Mouse (Mus musculus) right cerebral cortex, postnatal 36 days (tissue): ENCODE measurements around the gene Gm11060.

Source experiments
- DNase-seq, 2 experiments: peaks; one replicate each; pipeline ENCODE4 v3.0.0; 2022; ENCODE audit warnings: low spot score in 2 of 2, mixed read lengths in 1 of 2

The Gm11060 gene

GRCm38 (mm10) chr2:105091718-105092117 is at the start of gene Gm11060:
Gene Gm11060 (plus strand): TSS chr2:105092018.
- DNase-seq, result no peak

- DNase-seq, result no peak
Observed at GRCm38 (mm10) chr2:105043152-105043551, 48.7 kb upstream of the Gm11060 start.

DNA sequence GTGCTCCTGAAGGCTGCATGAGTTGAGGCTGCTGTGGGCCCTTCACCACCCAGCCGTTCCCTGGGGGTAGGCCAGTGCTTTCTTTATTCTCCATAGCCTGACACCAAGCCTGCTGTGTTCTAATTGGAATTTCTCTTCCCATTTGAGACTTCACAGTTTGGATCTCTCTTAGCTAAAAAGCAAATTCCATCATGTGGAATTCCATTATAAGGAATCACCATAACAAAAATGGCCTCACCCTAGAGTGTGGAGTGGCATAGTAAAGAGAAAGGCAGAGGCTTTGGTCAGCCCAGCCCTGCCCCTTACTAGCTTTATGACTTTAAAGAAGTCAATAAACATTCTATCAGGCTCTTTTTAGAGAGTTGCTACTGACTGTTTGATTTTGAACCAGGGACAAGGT is 43.5 kb upstream of the Gm11060 start:
- no peak for DNase-seq

DNA sequence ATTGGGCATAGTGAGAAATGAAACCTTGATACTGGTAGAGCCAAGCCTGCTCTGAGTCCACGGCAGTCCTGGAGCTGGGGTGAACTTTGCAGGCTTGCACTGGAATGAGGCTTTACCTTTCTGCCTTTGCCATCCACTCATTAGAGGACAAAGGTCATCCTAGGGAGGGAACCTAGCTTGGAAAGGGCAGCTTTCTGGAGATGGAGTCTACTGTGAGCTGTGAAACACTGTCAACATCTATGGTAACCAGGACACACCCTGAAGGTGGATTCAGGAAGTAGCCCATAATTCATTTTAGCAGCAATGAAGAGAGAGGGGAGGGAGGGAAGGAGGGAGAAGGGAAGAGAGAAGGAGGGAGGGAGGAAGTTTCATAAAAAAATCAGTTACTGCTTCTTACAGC is 36.3 kb upstream of the Gm11060 start:
- DNase-seq, result no peak

DNA sequence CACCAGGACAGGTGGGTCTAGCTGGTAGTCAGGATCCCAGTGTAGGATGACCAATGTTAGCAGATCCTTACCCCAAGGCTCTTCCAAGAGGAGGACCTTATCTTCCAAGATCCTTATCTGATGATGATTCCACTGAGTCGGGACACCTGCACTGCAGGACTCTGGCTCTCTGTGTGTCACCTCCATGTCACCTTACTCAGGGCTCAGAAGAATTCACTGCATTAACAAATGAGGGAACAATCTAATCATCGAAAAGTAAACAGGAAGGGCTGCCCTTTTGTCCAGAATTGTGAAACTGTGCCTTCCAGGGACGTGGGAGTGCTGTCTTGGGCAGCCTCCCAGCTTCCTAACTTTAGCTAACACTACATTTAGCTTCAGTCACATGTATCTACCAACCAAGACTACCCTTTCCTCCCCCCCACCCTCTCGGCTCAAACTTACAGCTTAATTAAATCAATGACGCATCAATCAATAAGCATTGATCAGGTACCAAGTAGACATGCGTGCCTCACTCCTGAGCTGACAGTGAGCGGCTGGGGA is 33.2 kb upstream of the Gm11060 start:
- DNase-seq, result peak; percentile 3 to 10

- DNase-seq, result no peak
Observed at GRCm38 (mm10) chr2:105062741-105063372, 29.0 kb upstream of the Gm11060 start.

GRCm38 (mm10) chr2:105072496-105072895 is 19.3 kb upstream of the Gm11060 start:
- DNase-seq, result no peak

- no peak for DNase-seq
Observed at GRCm38 (mm10) chr2:105074196-105074595, 17.6 kb upstream of the Gm11060 start.

GRCm38 (mm10) chr2:105075809-105076208 is 16.0 kb upstream of the Gm11060 start:
- no peak for DNase-seq

DNA sequence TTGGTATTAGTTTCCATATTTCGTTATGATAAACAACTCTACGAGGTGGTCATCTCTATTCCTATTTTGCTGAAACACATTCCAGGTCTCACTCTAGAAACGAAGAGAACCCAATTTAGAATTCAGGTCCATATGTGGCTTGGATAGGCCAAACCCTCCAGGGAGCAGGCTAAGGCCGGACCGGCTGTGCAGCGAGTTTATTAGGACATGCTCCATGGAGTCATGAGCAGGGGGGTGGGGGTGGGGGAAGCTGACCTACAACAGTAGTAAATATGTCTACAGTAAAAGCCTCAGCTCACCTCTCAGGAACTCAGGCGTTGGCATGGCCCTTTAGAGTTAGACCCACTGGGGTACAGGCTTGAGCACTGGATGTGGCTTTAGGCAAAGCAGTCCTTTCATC is 14.7 kb upstream of the Gm11060 start:
- no peak for DNase-seq

GRCm38 (mm10) chr2:105082256-105082790 is 9.5 kb upstream of the Gm11060 start:
- DNase-seq, result no peak

DNA sequence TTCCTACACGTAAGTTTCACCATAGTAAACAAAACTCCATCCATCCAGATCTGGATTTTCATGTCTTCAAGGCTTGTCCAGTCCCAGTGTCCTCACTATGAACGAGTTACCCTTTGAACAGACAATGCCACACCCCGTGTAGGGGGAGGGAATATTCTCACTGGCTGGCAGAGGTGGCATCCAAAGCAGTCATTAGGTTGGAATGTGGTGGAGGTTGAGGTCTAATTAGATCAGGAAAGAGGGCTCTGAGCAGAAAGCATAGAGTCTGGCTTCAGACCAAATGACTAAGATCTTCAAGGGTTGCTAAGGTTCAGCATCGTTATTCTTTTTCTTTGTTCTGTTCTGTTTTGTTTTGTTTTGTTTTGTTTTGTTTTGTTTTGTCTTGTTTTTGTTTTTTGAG is 7.8 kb upstream of the Gm11060 start:
- DNase-seq, result no peak

GRCm38 (mm10) chr2:105086081-105086480 is 5.7 kb upstream of the Gm11060 start:
- no peak for DNase-seq

- no peak for DNase-seq
Observed at GRCm38 (mm10) chr2:105088005-105088404, 3.8 kb upstream of the Gm11060 start.

GRCm38 (mm10) chr2:105089083-105089482 is 2.7 kb upstream of the Gm11060 start:
- no peak for DNase-seq

- peak in 1 of 2 experiments; percentile 7 for DNase-seq
Observed at GRCm38 (mm10) chr2:105089581-105090508, 2.0 kb upstream of the Gm11060 start.

- DNase-seq, result no peak
Observed at GRCm38 (mm10) chr2:105090991-105091390, 827 bp upstream of the Gm11060 start.

DNA sequence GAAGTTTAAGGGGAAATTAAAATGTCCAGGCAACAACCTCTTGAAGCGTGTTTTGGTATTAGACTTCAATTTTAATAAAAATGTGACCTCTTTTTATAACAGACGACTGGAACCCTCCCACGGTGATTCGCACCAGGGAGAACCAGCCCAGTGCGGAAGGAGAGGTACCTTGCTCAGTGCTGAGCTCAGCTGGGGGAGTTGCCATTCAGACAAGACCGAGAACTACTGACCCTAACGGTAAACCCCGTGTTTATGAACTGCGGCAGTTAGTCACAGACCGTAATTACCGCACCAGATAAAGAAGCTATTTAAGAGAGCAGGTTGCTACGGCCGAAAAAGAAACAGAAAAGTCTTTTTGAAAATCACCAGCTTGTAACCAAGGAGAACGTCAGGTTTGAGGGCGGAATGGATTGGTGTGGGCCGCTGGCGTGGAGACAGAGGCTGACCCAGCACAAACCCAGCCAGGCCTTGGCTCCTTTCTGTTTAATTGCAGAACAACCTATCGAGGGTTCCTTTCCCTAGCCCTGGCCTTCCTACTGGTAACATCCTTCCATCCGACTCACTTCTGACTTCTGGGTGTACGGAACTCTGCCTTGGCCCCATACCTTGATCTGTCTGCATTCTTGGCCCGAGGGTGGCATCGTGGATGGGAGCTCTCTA is 5.6 kb downstream of the Gm11060 start:
- no peak for DNase-seq

- DNase-seq, result no peak
Observed at GRCm38 (mm10) chr2:105099410-105099809, 7.6 kb downstream of the Gm11060 start.

- no peak for DNase-seq
Observed at GRCm38 (mm10) chr2:105100541-105100940, 8.7 kb downstream of the Gm11060 start.

DNA sequence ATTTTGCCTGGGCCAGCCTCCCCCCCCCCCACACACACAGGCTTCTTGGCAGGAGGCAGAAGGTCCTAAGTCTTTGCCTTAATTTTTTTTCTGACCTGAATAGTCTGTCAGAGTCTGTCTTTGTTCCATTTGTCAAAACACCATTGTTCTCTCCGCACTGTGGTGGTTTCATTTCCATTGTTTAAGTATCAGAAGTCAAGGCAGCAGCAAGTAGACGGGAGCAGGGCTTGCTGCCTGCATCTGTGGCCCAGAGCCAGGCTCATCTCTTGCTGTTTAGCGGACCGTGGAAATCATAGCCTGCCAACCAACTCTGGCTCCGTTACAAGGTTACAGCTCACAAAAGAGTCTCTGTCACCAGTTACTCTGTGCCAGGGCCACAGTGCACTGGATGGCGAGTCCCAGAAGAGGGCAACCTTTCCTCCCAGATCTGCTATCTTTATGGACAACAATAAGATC is 16.9 kb downstream of the Gm11060 start:
- DNase-seq, result peak; percentile 64 to 66

GRCm38 (mm10) chr2:105114074-105114473 is 22.3 kb downstream of the Gm11060 start:
- no peak for DNase-seq
